Mouse (Mus musculus): ENCODE data around the gene Olfr1197. TPM values are rescaled to one million over a fixed set of nuclear protein-coding genes. Genes with fewer than 3 reads are reported as not detected.

The Olfr1197 gene
- total and polyA plus RNA-seq, 3 experiments: not detected

GRCm38 (mm10) chr2:88689087-88689486 is 43.1 kb downstream of the Olfr1197 start, which contains the start of gene Olfr1195:
Gene Olfr1195 (minus strand): TSS chr2:88689187.
- no peak for DNase-seq (ENCODE audit: low read depth, low spot score)
- no peak within 1 kb of the TSS for H3K4me3 ChIP-seq (ENCODE audit: control insufficient read depth in 1 of 2, insufficient read depth in 1 of 2, low read depth in 2 of 2, low read length in 2 of 2)
- no peaks in the 10 kb centered on the region for H3K36me3 ChIP-seq (ENCODE audit: control insufficient read depth in 1 of 2, insufficient read depth in 2 of 2, low read length in 2 of 2)
- H3K9ac ChIP-seq (ENCODE audit: control insufficient read depth, low read depth, low read length, poor library complexity, severe bottlenecking): no peak within 1 kb of the TSS
- no peaks in the 10 kb centered on the region for H3K9me3 ChIP-seq (replicated peaks; ENCODE audit: insufficient read depth, low read length)
- H3K79me2 ChIP-seq (ENCODE audit: control insufficient read depth, insufficient read depth, low read length, poor library complexity): no peaks in the 10 kb centered on the region
- no peak within 1 kb of the TSS for H3K27ac ChIP-seq (ENCODE audit: control insufficient read depth, low read depth, low read length)
- TF ChIP-seq GATA1 (IDR thresholded peaks at IDR 0.05; ENCODE audit: low read depth, low read length) (no peak), GABPA (IDR thresholded peaks at IDR 0.05; ENCODE audit: low read depth, low read length) (no peak), SMC3 (IDR thresholded peaks at IDR 0.05; ENCODE audit: low read depth, low read length) (no peak), ZC3H11A (IDR thresholded peaks at IDR 0.05; ENCODE audit: low read depth, low read length) (no peak), ELF1 (IDR thresholded peaks at IDR 0.05; ENCODE audit: low read depth, low read length) (no peak), MAZ (IDR thresholded peaks at IDR 0.05; ENCODE audit: low read depth, low read length) (no peak), MYC (IDR thresholded peaks at IDR 0.05; ENCODE audit: low read depth, low read length) (no peak), TBP (IDR thresholded peaks at IDR 0.05; ENCODE audit: low read depth, low read length) (no peak), ETS1 (IDR thresholded peaks at IDR 0.05; ENCODE audit: low read depth, low read length) (no peak), USF2 (IDR thresholded peaks at IDR 0.05; ENCODE audit: borderline replicate concordance in 1 of 2, insufficient read depth in 1 of 2, low read depth in 1 of 2, low read length in 2 of 2) (no peak), MAFK (IDR thresholded peaks at IDR 0.05; ENCODE audit: borderline replicate concordance, low read depth, low read length) (no peak), MXI1 (IDR thresholded peaks at IDR 0.05; ENCODE audit: low read depth, low read length) (no peak), EP300 (IDR thresholded peaks at IDR 0.05; ENCODE audit: low read depth in 1 of 2, low read length in 2 of 2) (no peak), POLR2AphosphoS2 (IDR thresholded peaks at IDR 0.05; ENCODE audit: low read length) (no peak)
- no peaks in the 10 kb centered on the region for H3K4me1 ChIP-seq (ENCODE audit: control insufficient read depth in 1 of 2, insufficient read depth in 2 of 2, low read length in 2 of 2)
- no peaks in the 10 kb centered on the region for H3K27me3 ChIP-seq (ENCODE audit: control insufficient read depth in 1 of 2, insufficient read depth in 2 of 2, low read length in 2 of 2)

Other genes starting within 250 kb of the Olfr1197 start
- not detected in 2 replicates for gene Olfr1184, start 248.8 kb downstream of the Olfr1197 start, total RNA-seq (2012; rRNA removed)
- gene Olfr1184, start 248.8 kb downstream of the Olfr1197 start, polyA plus RNA-seq (2012; ENCODE audit: insufficient read depth in 1 of 2, insufficient read length in 2 of 2, low read depth in 1 of 2, low replicate concordance in 2 of 2, missing spikeins in 1 of 2): not detected
- not detected in 2 replicates for gene Olfr1185-ps1, start 239.0 kb downstream of the Olfr1197 start, total RNA-seq (2012; rRNA removed)
- not detected for gene Olfr1185-ps1, start 239.0 kb downstream of the Olfr1197 start, polyA plus RNA-seq (2012; ENCODE audit: insufficient read depth in 1 of 2, insufficient read length in 2 of 2, low read depth in 1 of 2, low replicate concordance in 2 of 2, missing spikeins in 1 of 2)
- gene Olfr1186, start 213.8 kb downstream of the Olfr1197 start, total RNA-seq (2012; rRNA removed): not detected in 2 replicates
- not detected for gene Olfr1186, start 213.8 kb downstream of the Olfr1197 start, polyA plus RNA-seq (2012; ENCODE audit: insufficient read depth in 1 of 2, insufficient read length in 2 of 2, low read depth in 1 of 2, low replicate concordance in 2 of 2, missing spikeins in 1 of 2)
- gene Olfr1188, start 175.4 kb downstream of the Olfr1197 start, total RNA-seq (2012; rRNA removed): not detected in 2 replicates
- gene Olfr1188, start 175.4 kb downstream of the Olfr1197 start, polyA plus RNA-seq (2012; ENCODE audit: insufficient read depth in 1 of 2, insufficient read length in 2 of 2, low read depth in 1 of 2, low replicate concordance in 2 of 2, missing spikeins in 1 of 2): not detected
- gene Olfr1189, start 145.9 kb downstream of the Olfr1197 start, total RNA-seq (2012; rRNA removed): not detected in 2 replicates
- not detected for gene Olfr1189, start 145.9 kb downstream of the Olfr1197 start, polyA plus RNA-seq (2012; ENCODE audit: insufficient read depth in 1 of 2, insufficient read length in 2 of 2, low read depth in 1 of 2, low replicate concordance in 2 of 2, missing spikeins in 1 of 2)
- not detected in 2 replicates for gene Olfr1191-ps1, start 91.8 kb downstream of the Olfr1197 start, total RNA-seq (2012; rRNA removed)
- gene Olfr1191-ps1, start 91.8 kb downstream of the Olfr1197 start, polyA plus RNA-seq (2012; ENCODE audit: insufficient read depth in 1 of 2, insufficient read length in 2 of 2, low read depth in 1 of 2, low replicate concordance in 2 of 2, missing spikeins in 1 of 2): not detected
- not detected in 2 replicates for gene Olfr1192-ps1, start 83.9 kb downstream of the Olfr1197 start, total RNA-seq (2012; rRNA removed)
- gene Olfr1192-ps1, start 83.9 kb downstream of the Olfr1197 start, polyA plus RNA-seq (2012; ENCODE audit: insufficient read depth in 1 of 2, insufficient read length in 2 of 2, low read depth in 1 of 2, low replicate concordance in 2 of 2, missing spikeins in 1 of 2): not detected
- not detected in 2 replicates for gene Olfr1193, start 56.7 kb downstream of the Olfr1197 start, total RNA-seq (2012; rRNA removed)
- gene Olfr1193, start 56.7 kb downstream of the Olfr1197 start, polyA plus RNA-seq (2012; ENCODE audit: insufficient read depth in 1 of 2, insufficient read length in 2 of 2, low read depth in 1 of 2, low replicate concordance in 2 of 2, missing spikeins in 1 of 2): not detected
- gene Olfr1195, start 43.2 kb downstream of the Olfr1197 start, total RNA-seq (2012; rRNA removed): not detected in 2 replicates
- gene Olfr1195, start 43.2 kb downstream of the Olfr1197 start, polyA plus RNA-seq (2012; ENCODE audit: insufficient read depth in 1 of 2, insufficient read length in 2 of 2, low read depth in 1 of 2, low replicate concordance in 2 of 2, missing spikeins in 1 of 2): not detected
- gene Olfr1196, start 27.8 kb downstream of the Olfr1197 start, total RNA-seq (2012; rRNA removed): not detected in 2 replicates
- not detected for gene Olfr1196, start 27.8 kb downstream of the Olfr1197 start, polyA plus RNA-seq (2012; ENCODE audit: insufficient read depth in 1 of 2, insufficient read length in 2 of 2, low read depth in 1 of 2, low replicate concordance in 2 of 2, missing spikeins in 1 of 2)
- not detected in 2 replicates for gene Olfr1198, start 19.0 kb upstream of the Olfr1197 start, total RNA-seq (2012; rRNA removed)
- not detected for gene Olfr1198, start 19.0 kb upstream of the Olfr1197 start, polyA plus RNA-seq (2012; ENCODE audit: insufficient read depth in 1 of 2, insufficient read length in 2 of 2, low read depth in 1 of 2, low replicate concordance in 2 of 2, missing spikeins in 1 of 2)
- gene Olfr1199, start 28.1 kb upstream of the Olfr1197 start, total RNA-seq (2012; rRNA removed): not detected in 2 replicates
- not detected for gene Olfr1199, start 28.1 kb upstream of the Olfr1197 start, polyA plus RNA-seq (2012; ENCODE audit: insufficient read depth in 1 of 2, insufficient read length in 2 of 2, low read depth in 1 of 2, low replicate concordance in 2 of 2, missing spikeins in 1 of 2)
- gene Olfr1200, start 38.1 kb upstream of the Olfr1197 start, total RNA-seq (2012; rRNA removed): not detected in 2 replicates
- not detected for gene Olfr1200, start 38.1 kb upstream of the Olfr1197 start, polyA plus RNA-seq (2012; ENCODE audit: insufficient read depth in 1 of 2, insufficient read length in 2 of 2, low read depth in 1 of 2, low replicate concordance in 2 of 2, missing spikeins in 1 of 2)
- gene Olfr1201, start 60.7 kb upstream of the Olfr1197 start, total RNA-seq (2012; rRNA removed): not detected in 2 replicates
- not detected for gene Olfr1201, start 60.7 kb upstream of the Olfr1197 start, polyA plus RNA-seq (2012; ENCODE audit: insufficient read depth in 1 of 2, insufficient read length in 2 of 2, low read depth in 1 of 2, low replicate concordance in 2 of 2, missing spikeins in 1 of 2)
- not detected in 2 replicates for gene Olfr1202, start 82.1 kb upstream of the Olfr1197 start, total RNA-seq (2012; rRNA removed)
- not detected for gene Olfr1202, start 82.1 kb upstream of the Olfr1197 start, polyA plus RNA-seq (2012; ENCODE audit: insufficient read depth in 1 of 2, insufficient read length in 2 of 2, low read depth in 1 of 2, low replicate concordance in 2 of 2, missing spikeins in 1 of 2)
- not detected in 2 replicates for gene Olfr1205, start 97.4 kb upstream of the Olfr1197 start, total RNA-seq (2012; rRNA removed)
- not detected for gene Olfr1205, start 97.4 kb upstream of the Olfr1197 start, polyA plus RNA-seq (2012; ENCODE audit: insufficient read depth in 1 of 2, insufficient read length in 2 of 2, low read depth in 1 of 2, low replicate concordance in 2 of 2, missing spikeins in 1 of 2)
- not detected in 2 replicates for gene Olfr1204, start 116.9 kb upstream of the Olfr1197 start, total RNA-seq (2012; rRNA removed)
- not detected for gene Olfr1204, start 116.9 kb upstream of the Olfr1197 start, polyA plus RNA-seq (2012; ENCODE audit: insufficient read depth in 1 of 2, insufficient read length in 2 of 2, low read depth in 1 of 2, low replicate concordance in 2 of 2, missing spikeins in 1 of 2)
- not detected in 2 replicates for gene Olfr1206, start 130.9 kb upstream of the Olfr1197 start, total RNA-seq (2012; rRNA removed)
- gene Olfr1206, start 130.9 kb upstream of the Olfr1197 start, polyA plus RNA-seq (2012; ENCODE audit: insufficient read depth in 1 of 2, insufficient read length in 2 of 2, low read depth in 1 of 2, low replicate concordance in 2 of 2, missing spikeins in 1 of 2): not detected
- gene Olfr1208, start 169.9 kb upstream of the Olfr1197 start, total RNA-seq (2012; rRNA removed): not detected in 2 replicates
- not detected for gene Olfr1208, start 169.9 kb upstream of the Olfr1197 start, polyA plus RNA-seq (2012; ENCODE audit: insufficient read depth in 1 of 2, insufficient read length in 2 of 2, low read depth in 1 of 2, low replicate concordance in 2 of 2, missing spikeins in 1 of 2)
- gene Olfr1209, start 182.8 kb upstream of the Olfr1197 start, total RNA-seq (2012; rRNA removed): not detected in 2 replicates
- not detected for gene Olfr1209, start 182.8 kb upstream of the Olfr1197 start, polyA plus RNA-seq (2012; ENCODE audit: insufficient read depth in 1 of 2, insufficient read length in 2 of 2, low read depth in 1 of 2, low replicate concordance in 2 of 2, missing spikeins in 1 of 2)
- not detected in 2 replicates for gene Olfr1211, start 205.7 kb upstream of the Olfr1197 start, total RNA-seq (2012; rRNA removed)
- not detected for gene Olfr1211, start 205.7 kb upstream of the Olfr1197 start, polyA plus RNA-seq (2012; ENCODE audit: insufficient read depth in 1 of 2, insufficient read length in 2 of 2, low read depth in 1 of 2, low replicate concordance in 2 of 2, missing spikeins in 1 of 2)
- not detected in 2 replicates for gene Olfr1212, start 221.6 kb upstream of the Olfr1197 start, total RNA-seq (2012; rRNA removed)
- gene Olfr1212, start 221.6 kb upstream of the Olfr1197 start, polyA plus RNA-seq (2012; ENCODE audit: insufficient read depth in 1 of 2, insufficient read length in 2 of 2, low read depth in 1 of 2, low replicate concordance in 2 of 2, missing spikeins in 1 of 2): not detected
- not detected in 2 replicates for gene Gm13762, start 247.9 kb upstream of the Olfr1197 start, total RNA-seq (2012; rRNA removed)
- not detected for gene Gm13762, start 247.9 kb upstream of the Olfr1197 start, polyA plus RNA-seq (2012; ENCODE audit: insufficient read depth in 1 of 2, insufficient read length in 2 of 2, low read depth in 1 of 2, low replicate concordance in 2 of 2, missing spikeins in 1 of 2)